Mouse (Mus musculus) cortical plate, adult 2 months (tissue): ENCODE measurements around the gene Chmp5.

Experiments
- CTCF ChIP-seq: fragments of 200-500 bp; IDR thresholded peaks from 2 replicates; pipeline ENCODE4 v1.5.1; 2011; ENCODE audit warnings: mild to moderate bottlenecking, control low read depth, low read length; ENCODE audit not compliant: insufficient read depth; ENCODE audit errors: extremely low read depth
- POLR2A ChIP-seq: fragments of 200-500 bp; IDR thresholded peaks from 2 replicates; pipeline ENCODE4 v1.6.1; 2011; ENCODE audit warnings: mild to moderate bottlenecking, low read length, control low read depth; ENCODE audit not compliant: insufficient read depth; ENCODE audit errors: extremely low read depth

GRCm38 (mm10) chr4:40908261-40908969 is 39.8 kb upstream of the Chmp5 start:
- TF ChIP-seq POLR2A (no peak), CTCF (no peak)
